Mouse (Mus musculus): ENCODE data around the gene Kirrel. TPM values are rescaled to one million over a fixed set of nuclear protein-coding genes. Genes with fewer than 3 reads are reported as not detected.

Kirrel gene
- 0.03 TPM in 1 of 2 replicates, not detected in the other for polyA plus RNA-seq (2012)

DNA sequence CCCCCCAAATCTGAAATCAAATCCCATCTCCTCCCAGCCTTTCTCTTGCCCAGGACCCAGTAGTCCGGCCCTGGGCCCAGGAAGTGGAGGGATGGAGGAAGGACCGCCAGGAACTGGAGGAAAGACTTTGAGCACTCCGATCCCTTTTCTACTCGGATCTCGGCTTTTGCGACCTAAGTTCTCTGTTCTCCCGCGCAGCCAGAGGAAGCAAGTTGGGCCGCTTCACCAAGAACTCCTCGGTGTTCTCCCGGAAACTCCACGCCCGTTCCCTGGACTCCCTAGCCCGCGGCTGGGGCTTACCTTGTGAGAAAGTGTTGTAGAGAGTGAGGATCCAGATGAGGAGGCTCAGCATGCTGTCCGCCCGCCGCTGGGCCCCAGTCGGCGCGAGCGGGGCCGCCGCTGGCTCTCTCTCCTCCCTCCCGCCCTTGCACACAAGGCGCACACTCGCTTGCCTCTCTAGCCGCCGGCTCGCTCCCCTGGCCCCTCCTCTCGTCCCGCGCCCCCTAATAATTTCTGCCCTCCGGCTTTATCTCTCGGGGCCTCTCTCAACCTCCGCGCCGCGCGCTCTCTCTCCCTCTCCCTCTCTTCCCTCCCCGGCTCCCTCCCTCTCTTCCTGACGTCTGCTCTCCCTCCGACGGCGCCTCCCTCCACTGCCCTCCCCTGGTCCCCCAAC lies at the start of gene Kirrel:
Kirrel (minus strand) TSS at position 652 of the 673 bp plus-strand sequence.

Other genes with a start within 250 kb of the Kirrel start
- 3.1 and 4.5 TPM in 2 replicates for gene Cd1d1, start 175.3 kb downstream of the Kirrel start, polyA plus RNA-seq (2012)
- not detected in 2 replicates for gene Fcrls, start 89.0 kb upstream of the Kirrel start, polyA plus RNA-seq (2012)
- 0.35 and 0.55 TPM in 2 replicates for gene Cd5l, start 183.1 kb upstream of the Kirrel start, polyA plus RNA-seq (2012)
- 0.09 and 0.24 TPM in 2 replicates for gene Fcrl1, start 201.6 kb upstream of the Kirrel start, polyA plus RNA-seq (2012)

All from megakaryocyte-erythroid progenitor cell, adult 5 weeks (primary cell).